Mouse (Mus musculus) liver, embryonic 14.5 days (tissue): ENCODE data around the gene Zmiz1.

Experiments used
- CTCF ChIP-seq: IDR thresholded peaks from 2 replicates; pipeline ENCODE4 v1.5.1; 2016; ENCODE audit warnings: antibody characterized with exemption, low read depth, control low read depth
- EP300 ChIP-seq: IDR thresholded peaks from 2 replicates; pipeline ENCODE4 v1.6.1; 2016; ENCODE audit warnings: antibody characterized with exemption, low read depth

GRCm38 (mm10) chr14:25710681-25711080 is 251.7 kb downstream of the Zmiz1 start:
- no peak for TF ChIP-seq CTCF
- TF ChIP-seq EP300, result no peak
